Mouse (Mus musculus) heart, postnatal 0 days (tissue): ENCODE measurements around the gene Snx29. TPM values are rescaled to one million over a fixed set of nuclear protein-coding genes. Genes with fewer than 3 reads are reported as not detected.
"Not testable (repeated sequence)": the region's sequence is repeated elsewhere in the genome, so short reads cannot be mapped to it uniquely, and the experiment has no call there.

Experiments
- ATAC-seq: fragments of 200-750 bp; cut with Nextera tagmentation; 2 replicates; pipeline ENCODE4 v1.8.0; 2017; ENCODE audit warnings: low read depth, moderate number of reproducible peaks, moderate library complexity; ENCODE audit not compliant: insufficient read depth
- DNase-seq: peaks from one replicate; pipeline ENCODE4 v3.0.0-alpha.2; 2016; ENCODE audit warnings: low spot score
- H3K27ac ChIP-seq: fragments of 300-500 bp; sonication (generic); 2 replicates; pipeline ENCODE4 v1.5.1; 2014; ENCODE audit warnings: low read depth, mild to moderate bottlenecking
- H3K27me3 ChIP-seq: fragments of 300-500 bp; sonication (generic); 2 replicates; pipeline ENCODE4 v1.6.1; 2014; ENCODE audit warnings: low read length, mixed read lengths; ENCODE audit not compliant: control insufficient read depth, insufficient read depth
- H3K36me3 ChIP-seq: fragments of 300-500 bp; sonication (generic); replicated peaks from 2 replicates; pipeline ENCODE4 v1.6.1; 2014; ENCODE audit warnings: low read length, mixed read lengths; ENCODE audit not compliant: control insufficient read depth, insufficient read depth
- H3K4me1 ChIP-seq: fragments of 300-500 bp; sonication (generic); 2 replicates; pipeline ENCODE4 v1.6.1; 2014; ENCODE audit warnings: antibody characterized with exemption; ENCODE audit not compliant: control insufficient read depth, insufficient read depth
- H3K4me2 ChIP-seq: fragments of 300-500 bp; sonication (generic); 2 replicates; pipeline ENCODE4 v1.6.1; 2014; ENCODE audit warnings: low read depth, mild to moderate bottlenecking, low read length, moderate library complexity
- H3K4me3 ChIP-seq: fragments of 300-500 bp; sonication (generic); 2 replicates; pipeline ENCODE4 v1.5.1; 2014; ENCODE audit warnings: low read depth, low read length
- H3K9ac ChIP-seq: fragments of 300-500 bp; sonication (generic); replicated peaks from 2 replicates; pipeline ENCODE4 v1.6.1; 2014; ENCODE audit warnings: low read depth, low read length, mixed read lengths
- H3K9me3 ChIP-seq: fragments of 300-500 bp; sonication (generic); replicated peaks from 2 replicates; pipeline ENCODE4 v1.6.1; 2016; ENCODE audit warnings: low read length; ENCODE audit not compliant: control insufficient read depth
- CTCF ChIP-seq: IDR thresholded peaks from 2 replicates; pipeline ENCODE4 v1.5.1; 2016; ENCODE audit warnings: antibody characterized with exemption, control low read depth, low read depth
- EP300 ChIP-seq: IDR thresholded peaks from 2 replicates; pipeline ENCODE4 v1.6.1; 2016; ENCODE audit warnings: antibody characterized with exemption, low read depth
- WGBS: fragments of 180-500 bp; shearing (Covaris S2); extraction: QIAGEN DNeasy Blood & Tissue Kit; methylation state at CpG from one replicate; pipeline ENCODE4 v1.1.7; 2014; 5-methylcytosine and 5-hydroxymethylcytosine counted together
- polyA plus RNA-seq: library from polyadenylated mRNA; unstranded; fragments of >200 nt; fragmentation: Nextera tagmentation; extraction: Ambion mirVana; gene quantifications from 2 replicates; pipeline ENCODE4 v1.2.1, GENCODE M21; 2015
- total RNA-seq: library from RNA; depleted of rRNA; stranded (reverse); fragments of >200 nt; gene quantifications from 2 replicates; pipeline ENCODE4 v1.2.3, GENCODE M21; 2014; ENCODE audit warnings: low replicate concordance

Snx29 gene
- total and polyA plus RNA-seq, 2 experiments from 2014 or later, result 3.1 to 3.9 TPM

GRCm38 (mm10) chr16:11441616-11442015 is 118.9 kb downstream of the Snx29 start:
- H3K4me1 ChIP-seq, result no peaks in the 10 kb centered on the region
- TF ChIP-seq CTCF, result no peak
- no peak for TF ChIP-seq EP300
- no peak overlapping the region for H3K4me2 ChIP-seq
- no peak overlapping the region for H3K9ac ChIP-seq
- ATAC-seq (no peak), DNase-seq (no peak)
- no peaks in the 10 kb centered on the region for H3K9me3 ChIP-seq
- H3K36me3 ChIP-seq, result no peaks in the 10 kb centered on the region
- H3K27me3 ChIP-seq, result no peaks in the 10 kb centered on the region
- no peak overlapping the region for H3K4me3 ChIP-seq
- no peak overlapping the region for H3K27ac ChIP-seq
- WGBS, result 79% methylated on average over 4 of the region's 4 CpGs

- Histone ChIP-seq H3K4me2 (no peak overlapping the region), H3K27ac (no peak overlapping the region), H3K9ac (no peak overlapping the region), H3K36me3 (0 out of 2 replicates have a peak, but pooled peaks cover 2% of the 10 kb centered on the region), H3K4me3 (no peak overlapping the region), H3K9me3 (no peaks in the 10 kb centered on the region), H3K27me3 (no peaks in the 10 kb centered on the region), H3K4me1 (no peaks in the 10 kb centered on the region)
- ATAC-seq (no peak), DNase-seq (no peak)
- TF ChIP-seq EP300 (no peak), CTCF (no peak)
Measured at GRCm38 (mm10) chr16:11442534-11442933, 119.8 kb downstream of the Snx29 start.

GRCm38 (mm10) chr16:11444626-11445025 is 121.9 kb downstream of the Snx29 start:
- 78% methylated on average over 1 of the region's 1 CpGs for WGBS
- H3K27ac ChIP-seq, result peak overlapping the region; percentile 5; the same call in 1 of the 2 replicates

GRCm38 (mm10) chr16:11446977-11447376 is 124.3 kb downstream of the Snx29 start:
- WGBS, result 87% methylated on average over 4 of the region's 4 CpGs
- ATAC-seq (no peak), DNase-seq (no peak)
- H3K36me3 ChIP-seq, result peaks cover 2% of the 10 kb centered on the region
- H3K27ac ChIP-seq, result no peak overlapping the region
- H3K4me1 ChIP-seq, result no peaks in the 10 kb centered on the region
- H3K9ac ChIP-seq, result no peak overlapping the region
- no peak for TF ChIP-seq EP300
- no peak for TF ChIP-seq CTCF
- H3K27me3 ChIP-seq, result no peaks in the 10 kb centered on the region
- H3K4me3 ChIP-seq, result no peak overlapping the region
- H3K9me3 ChIP-seq, result no peaks in the 10 kb centered on the region
- no peak overlapping the region for H3K4me2 ChIP-seq

More at GRCm38 (mm10) chr16:11444626-11445025, 121.9 kb downstream of the Snx29 start:
- DNase-seq (no peak), ATAC-seq (no peak)
- Histone ChIP-seq H3K4me3 (no peak overlapping the region), H3K9me3 (no peaks in the 10 kb centered on the region), H3K27me3 (no peaks in the 10 kb centered on the region), H3K9ac (no peak overlapping the region), H3K36me3 (peaks cover 2% of the 10 kb centered on the region; the same call in 1 of the 2 replicates), H3K4me1 (no peaks in the 10 kb centered on the region), H3K4me2 (no peak overlapping the region)
- no peak for TF ChIP-seq CTCF
- no peak for TF ChIP-seq EP300

GRCm38 (mm10) chr16:11447905-11448304 is 125.2 kb downstream of the Snx29 start:
- H3K27ac ChIP-seq, result no peak overlapping the region
- no peaks in the 10 kb centered on the region for H3K4me1 ChIP-seq
- no peaks in the 10 kb centered on the region for H3K27me3 ChIP-seq
- H3K4me2 ChIP-seq, result no peak overlapping the region
- TF ChIP-seq CTCF (no peak), EP300 (no peak)
- 89% methylated on average over 5 of the region's 5 CpGs for WGBS
- H3K9ac ChIP-seq, result no peak overlapping the region
- ATAC-seq, result no peak
- no peaks in the 10 kb centered on the region for H3K9me3 ChIP-seq
- H3K36me3 ChIP-seq, result peaks cover 2% of the 10 kb centered on the region
- DNase-seq, result no peak
- no peak overlapping the region for H3K4me3 ChIP-seq

GRCm38 (mm10) chr16:11448696-11449095 is 126.0 kb downstream of the Snx29 start:
- not testable (repeated sequence) for H3K4me2 ChIP-seq, H3K36me3 ChIP-seq, H3K9ac ChIP-seq, H3K27ac ChIP-seq, DNase-seq, H3K27me3 ChIP-seq, H3K4me3 ChIP-seq, H3K4me1 ChIP-seq, H3K9me3 ChIP-seq, ATAC-seq
- 95% methylated on average over 4 of the region's 4 CpGs for WGBS
